Mouse (Mus musculus) ovary, adult 18-20 months (tissue): Measurements from ENCODE around the gene Ssrp1.

Experiments
- DNase-seq: peaks from one replicate; pipeline ENCODE4 v3.0.0; 2022; ENCODE audit warnings: low spot score, mixed read lengths

Ssrp1 gene

DNA sequence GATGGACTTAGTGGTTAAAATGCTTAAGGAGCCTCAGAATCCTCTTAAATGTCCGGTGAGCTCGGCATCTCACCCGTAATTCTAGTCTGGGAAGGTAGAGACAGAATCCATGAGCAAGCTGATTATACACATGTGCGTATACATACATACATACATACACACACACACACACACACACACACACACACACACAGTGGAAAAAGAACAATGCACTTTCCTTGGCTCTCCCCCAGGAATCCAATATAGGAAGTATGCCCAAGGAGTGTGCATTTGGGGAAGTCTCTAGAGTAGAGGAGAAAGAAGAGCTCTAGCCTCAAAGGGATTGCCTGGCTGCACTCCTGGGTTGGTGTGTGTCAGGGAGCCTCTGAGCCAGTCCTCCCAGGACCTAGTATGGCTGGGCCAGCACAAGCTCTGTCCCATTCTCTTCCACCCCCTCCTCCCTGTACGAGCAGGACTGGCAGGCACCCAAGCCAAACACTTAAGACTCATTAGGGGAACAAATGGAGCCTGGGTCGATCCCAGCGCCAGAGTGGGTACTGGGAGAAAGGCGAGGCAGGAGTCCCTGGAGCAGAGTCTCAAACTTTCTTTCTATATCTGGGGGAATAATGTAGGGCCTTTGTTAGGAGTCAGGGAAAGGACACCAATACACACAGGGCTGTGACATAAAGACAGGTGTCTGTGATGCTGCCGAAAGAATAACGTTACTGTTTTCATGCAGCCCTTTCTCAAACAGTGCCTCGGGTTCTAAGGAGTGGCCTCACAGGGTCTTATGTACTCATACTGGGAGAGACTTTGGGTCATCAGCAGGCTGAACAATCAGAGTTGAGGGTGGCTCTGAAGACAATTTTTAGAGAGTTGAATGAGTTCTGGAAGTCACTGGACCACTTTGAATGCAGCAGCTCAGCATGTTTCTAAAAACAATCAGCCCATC, 51.9 kb downstream of the Ssrp1 start:
- peak; percentile 24 for DNase-seq

DNA sequence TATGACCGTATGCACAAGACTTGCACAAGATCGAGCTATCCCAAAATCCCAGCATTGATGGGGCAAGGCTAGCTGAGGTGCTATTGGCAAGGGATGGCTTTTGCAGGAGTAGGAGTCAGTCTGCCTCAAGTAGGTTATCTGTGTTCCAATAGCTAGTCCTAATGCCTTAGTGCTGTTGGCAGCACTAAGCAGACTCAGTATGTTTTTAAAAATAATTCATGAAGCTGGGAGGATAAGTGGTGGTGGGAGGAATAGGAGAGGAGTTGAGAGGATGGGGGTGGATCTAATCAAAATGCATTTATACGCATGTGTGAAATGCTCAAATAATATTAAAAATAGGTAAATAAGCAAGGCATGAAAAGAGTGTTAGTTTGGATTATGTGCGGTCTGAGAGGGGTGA, 54.3 kb downstream of the Ssrp1 start:
- DNase-seq = no peak

DNA sequence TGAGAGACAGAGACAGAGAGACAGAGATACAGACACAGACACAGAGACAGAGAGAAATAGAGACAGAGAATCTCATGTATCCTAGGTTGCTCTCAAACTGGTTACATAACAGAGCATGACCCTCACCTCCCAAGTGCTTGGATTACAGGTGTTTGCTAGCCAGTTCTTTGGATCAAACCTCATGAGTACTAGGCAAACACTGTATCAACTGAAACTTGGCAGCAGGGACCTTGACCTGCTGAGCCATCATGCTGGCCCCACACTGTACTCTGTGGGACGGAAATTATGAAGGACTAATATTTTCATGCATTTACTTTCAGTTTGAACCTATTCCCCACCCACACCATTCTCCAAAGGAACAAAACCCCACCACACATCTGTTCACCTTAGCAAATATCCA, 56.3 kb downstream of the Ssrp1 start:
- no peak for DNase-seq

DNA sequence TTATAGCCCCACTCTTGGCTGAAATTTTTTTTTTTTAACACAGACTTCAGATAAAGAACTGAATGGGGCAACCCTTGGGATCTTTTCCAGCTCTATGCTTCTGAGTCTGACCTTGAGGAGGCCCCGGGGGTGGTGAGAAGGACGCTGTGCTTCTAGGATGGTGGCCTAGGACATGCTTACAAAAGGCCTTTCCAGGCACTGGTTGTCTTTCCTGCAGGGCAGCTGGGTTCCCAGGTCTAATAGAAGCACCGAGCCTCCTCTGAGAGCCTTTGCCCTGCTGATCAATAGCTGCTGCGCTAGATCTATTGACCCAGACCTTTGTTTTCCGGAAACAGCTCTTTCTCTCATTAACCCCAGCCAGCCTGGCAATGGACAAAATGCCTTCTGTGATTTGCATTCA, 58.9 kb downstream of the Ssrp1 start:
- peak; percentile 69 for DNase-seq
